Mouse (Mus musculus): ENCODE data around the gene Ptpn3.
"Not testable (repeated sequence)": the region's sequence is repeated elsewhere in the genome, so short reads cannot be mapped to it uniquely, and the experiment has no call there.

Gene Ptpn3

DNA sequence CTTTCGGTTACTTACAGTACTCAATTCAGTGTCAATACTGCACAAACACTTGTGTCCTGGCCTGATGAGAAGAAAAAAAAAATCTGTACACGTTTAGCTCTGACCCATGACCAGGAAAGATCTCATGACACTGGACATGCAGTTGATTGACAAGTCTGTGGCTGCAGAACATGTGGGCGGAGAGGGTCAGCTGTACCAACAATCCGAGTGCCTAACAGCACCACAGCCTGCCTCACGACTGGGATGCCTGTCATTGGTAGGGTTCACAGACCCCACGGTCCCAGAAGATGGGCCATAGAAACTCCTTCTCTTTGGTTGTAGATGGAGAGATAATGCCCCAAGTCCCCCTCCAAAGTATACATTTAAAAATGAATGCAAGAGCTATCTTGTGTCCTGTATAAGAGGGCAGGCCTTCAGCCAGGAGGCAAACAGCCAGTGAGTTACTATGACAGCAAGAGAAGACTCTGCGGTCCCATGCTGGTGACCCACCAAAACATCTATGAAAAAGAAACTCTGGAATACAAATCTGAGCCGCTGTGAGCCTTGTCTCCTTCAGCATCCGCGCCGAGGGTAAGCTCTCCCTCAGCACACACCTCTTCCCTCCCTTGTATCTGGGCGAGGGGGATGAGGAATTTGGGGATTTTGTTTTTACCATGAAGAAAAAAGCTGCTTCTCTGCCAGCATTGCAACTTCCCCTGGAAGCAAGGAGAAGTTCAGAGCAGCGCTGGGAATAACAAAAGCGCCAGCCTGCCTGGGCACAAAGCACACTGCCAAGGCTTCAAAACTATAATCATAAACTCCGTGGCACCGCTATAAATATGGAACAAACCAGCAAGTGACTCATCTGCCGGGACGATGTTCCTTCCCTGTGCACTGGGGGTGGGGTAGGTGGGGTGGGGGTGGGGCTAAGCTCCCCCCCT lies 72.8 kb downstream of the Ptpn3 start:
- in situ Hi-C loops (cut with MseI, MboI) = no loop called here

GRCm38 (mm10) chr4:57224776-57225175 lies 76.9 kb downstream of the Ptpn3 start:
- in situ Hi-C loops (cut with MseI, MboI) = no loop called here

- in situ Hi-C loops (cut with MseI, MboI) = no loop called here
Measured at GRCm38 (mm10) chr4:57217746-57218145, 83.9 kb downstream of the Ptpn3 start.

GRCm38 (mm10) chr4:57216535-57216934 lies 85.1 kb downstream of the Ptpn3 start:
- in situ Hi-C loops (cut with MseI, MboI) = no loop called here

DNA sequence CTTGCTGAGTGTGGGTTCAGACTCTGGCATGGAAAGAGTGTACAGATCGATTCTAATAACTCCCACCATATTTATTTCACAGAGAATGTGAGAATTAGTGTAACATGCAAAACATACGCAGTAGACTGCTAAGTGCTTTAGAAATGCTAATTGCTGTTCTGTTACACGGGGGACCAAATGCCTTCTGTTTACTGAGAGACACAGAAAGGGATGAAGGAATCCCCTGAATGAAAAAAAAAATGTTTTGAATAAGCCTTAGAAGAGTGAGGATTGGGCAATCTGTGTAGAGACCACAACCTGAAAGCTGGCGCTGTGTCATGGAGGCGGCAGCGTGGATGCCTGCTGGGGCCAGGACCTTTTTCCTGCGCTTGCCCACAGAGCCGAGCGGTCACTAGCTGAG lies 86.8 kb downstream of the Ptpn3 start:
- in situ Hi-C loops (cut with MseI, MboI) = no loop called here

DNA sequence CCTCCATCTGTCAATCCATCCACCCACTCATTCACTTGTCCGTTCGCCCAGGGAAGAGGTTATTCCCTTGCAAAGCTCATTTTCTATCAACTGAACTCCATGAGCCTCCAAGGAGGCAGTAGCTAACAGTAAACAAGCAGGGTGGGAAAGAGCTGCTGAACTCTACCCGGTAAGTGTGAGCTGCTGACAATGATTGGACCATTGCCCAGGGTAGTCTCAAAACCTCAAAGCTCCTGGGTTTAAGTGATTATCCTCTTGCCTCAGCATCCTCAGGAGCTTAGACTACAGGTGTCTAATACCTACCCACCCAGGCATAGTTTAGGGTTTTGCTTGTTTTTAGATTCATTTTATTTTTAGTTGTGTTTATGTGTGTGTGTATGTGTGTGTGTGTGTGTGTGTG lies 87.5 kb downstream of the Ptpn3 start:
- in situ Hi-C loops (cut with MseI, MboI) = no loop called here

GRCm38 (mm10) chr4:57211706-57212105 lies 89.9 kb downstream of the Ptpn3 start:
- in situ Hi-C loops (cut with MseI, MboI) = no loop called here

- in situ Hi-C loops (cut with MseI, MboI) = no loop called here
Measured at GRCm38 (mm10) chr4:57205908-57206307, 95.7 kb downstream of the Ptpn3 start.

GRCm38 (mm10) chr4:57204780-57205179 lies 96.9 kb downstream of the Ptpn3 start:
- in situ Hi-C loops (cut with MseI, MboI) = no loop called here

DNA sequence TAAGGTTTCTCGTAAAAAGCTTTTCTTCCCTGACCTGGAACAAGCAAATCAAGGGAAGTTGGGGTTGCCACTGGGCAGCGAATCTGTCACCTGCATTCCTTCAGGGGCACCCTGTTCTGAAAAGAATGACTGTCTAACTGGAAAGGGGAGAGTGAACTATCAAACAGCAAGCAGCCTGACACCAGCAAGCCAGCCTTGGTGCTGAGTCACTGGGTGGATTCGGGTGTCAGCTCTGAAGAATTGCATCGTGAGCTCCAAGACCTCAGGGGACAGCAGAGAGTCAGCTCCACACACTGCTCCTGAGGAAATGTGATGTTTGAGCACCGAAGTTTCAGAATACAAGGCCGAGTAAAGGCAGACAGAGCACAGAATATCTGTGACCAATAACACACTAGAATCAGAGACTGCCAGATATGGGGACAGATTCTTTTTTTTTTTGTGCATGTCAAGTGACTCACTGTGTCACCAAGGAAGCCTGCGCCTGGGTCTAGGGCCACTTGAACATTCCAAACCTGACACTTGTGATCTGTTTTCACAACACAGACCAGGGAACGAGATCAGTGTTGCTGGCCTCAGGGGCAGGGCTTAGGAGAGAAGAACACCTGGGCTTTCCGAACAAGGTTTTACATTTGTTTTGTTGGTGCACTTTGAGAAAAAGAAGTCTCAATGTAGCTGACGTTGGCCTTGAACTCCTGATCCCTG lies 98.8 kb downstream of the Ptpn3 start:
- in situ Hi-C loops (cut with MseI, MboI) = no loop called here

DNA sequence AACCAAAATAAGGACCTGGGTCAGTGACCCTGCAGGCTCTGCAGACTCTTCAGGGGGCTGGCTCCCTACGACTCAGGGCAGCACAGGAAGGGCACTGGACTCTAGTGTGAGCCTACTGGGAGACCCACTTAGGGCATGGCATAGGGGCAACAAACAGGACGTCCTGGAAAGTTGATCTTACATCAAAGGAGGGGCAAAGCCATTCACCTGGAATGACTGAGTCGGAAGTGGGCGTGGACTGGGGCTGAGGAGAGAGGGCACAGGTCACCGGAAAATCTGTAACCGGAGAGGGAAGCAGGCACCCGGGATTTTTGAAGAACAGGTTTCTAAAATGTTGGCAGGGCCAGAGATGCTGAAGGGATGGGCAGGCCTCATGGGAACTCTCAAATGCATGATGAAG lies 99.5 kb downstream of the Ptpn3 start:
- in situ Hi-C loops (cut with MseI, MboI) = no loop called here

- in situ Hi-C loops (cut with MseI, MboI) = no loop called here
Measured at GRCm38 (mm10) chr4:57200661-57201060, 101.0 kb downstream of the Ptpn3 start.

GRCm38 (mm10) chr4:57198666-57199393 lies 102.8 kb downstream of the Ptpn3 start:
- in situ Hi-C loops (cut with MseI, MboI) = not testable (repeated sequence)

- in situ Hi-C loops (cut with MseI, MboI) = no loop called here
Measured at GRCm38 (mm10) chr4:57191543-57192283, 109.9 kb downstream of the Ptpn3 start.

DNA sequence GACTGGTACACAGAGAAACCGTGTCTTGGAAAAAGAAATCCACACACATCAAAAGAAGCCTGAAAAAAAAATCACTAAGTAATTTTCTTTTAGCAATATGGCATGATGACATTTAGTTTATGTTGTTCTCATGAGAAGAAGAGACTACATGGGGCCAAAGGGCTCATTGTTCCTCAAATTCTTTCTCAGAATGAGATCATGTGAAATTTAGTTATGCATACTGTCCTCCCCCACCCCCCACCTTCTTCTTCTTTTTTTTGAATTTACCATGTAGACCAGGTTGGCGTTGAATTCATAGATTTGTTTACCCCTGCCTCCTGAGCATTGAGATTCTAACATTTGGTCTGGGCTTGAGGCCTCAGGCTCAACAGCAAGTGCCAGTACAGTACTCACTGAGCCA lies 111.8 kb downstream of the Ptpn3 start:
- in situ Hi-C loops (cut with MseI, MboI) = no loop called here

DNA sequence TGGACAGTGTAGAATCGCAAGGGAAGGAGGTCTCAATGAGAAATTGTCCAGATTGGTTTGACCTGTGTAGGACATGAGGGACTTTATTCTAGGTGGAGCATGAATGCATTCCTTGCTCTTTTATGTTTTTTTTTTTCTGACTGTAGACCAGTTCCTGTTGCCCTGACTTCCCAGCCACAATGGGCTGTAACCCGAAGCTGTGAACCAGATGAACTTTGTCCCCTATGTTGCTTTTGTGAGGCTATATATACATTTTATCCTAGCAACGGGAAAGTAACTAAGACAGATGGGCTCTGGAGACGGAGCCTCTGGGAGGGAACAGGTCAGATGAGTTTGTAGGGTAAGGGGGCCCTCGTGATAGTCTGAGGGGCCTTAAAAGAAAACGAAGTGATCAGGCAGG lies 115.6 kb downstream of the Ptpn3 start:
- in situ Hi-C loops (cut with MseI, MboI) = no loop called here

- in situ Hi-C loops (cut with MseI, MboI) = no loop called here
Measured at GRCm38 (mm10) chr4:57185462-57185861, 116.2 kb downstream of the Ptpn3 start.

GRCm38 (mm10) chr4:57183493-57183892 lies 118.1 kb downstream of the Ptpn3 start:
- in situ Hi-C loops (cut with MseI, MboI) = no loop called here

DNA sequence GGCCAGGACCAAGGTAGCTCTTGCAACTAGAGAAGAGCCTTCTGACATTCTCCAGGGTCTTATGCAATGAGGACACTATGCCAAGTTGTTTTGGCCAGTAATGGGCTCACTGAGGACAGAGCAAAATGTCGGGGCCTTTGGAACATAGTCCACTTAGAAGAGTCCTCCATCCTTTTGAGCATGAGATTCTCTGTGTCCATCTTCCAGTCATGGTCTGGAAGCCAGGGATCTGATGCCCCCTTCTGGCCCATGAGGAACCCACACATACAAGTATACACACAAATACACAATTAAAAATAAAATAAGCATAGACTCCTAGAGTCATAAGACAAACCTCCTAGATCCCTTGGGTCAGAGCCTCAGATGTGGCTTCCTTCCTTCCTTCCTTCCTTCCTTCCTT lies 120.1 kb downstream of the Ptpn3 start:
- in situ Hi-C loops (cut with MseI, MboI) = no loop called here

DNA sequence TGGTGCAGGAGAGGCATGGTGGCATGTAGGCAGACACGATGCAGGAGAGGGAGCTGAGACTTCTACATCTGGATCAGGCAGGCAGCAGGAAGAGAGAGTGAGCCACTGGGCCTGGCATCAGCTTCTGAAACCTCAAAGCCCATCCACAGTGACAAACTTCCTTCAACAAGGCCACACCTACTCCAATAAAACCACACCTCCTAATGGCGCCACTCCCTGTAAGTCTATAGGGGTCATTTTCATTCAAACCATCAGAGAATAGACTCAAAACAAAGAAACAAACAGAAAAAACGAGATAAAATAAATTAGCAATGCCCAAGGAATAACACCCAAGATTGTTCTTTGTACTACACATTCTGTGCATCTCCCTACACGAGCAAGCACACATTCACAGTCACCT lies 122.8 kb downstream of the Ptpn3 start:
- in situ Hi-C loops (cut with MseI, MboI) = no loop called here

GRCm38 (mm10) chr4:57175329-57175728 lies 126.3 kb downstream of the Ptpn3 start:
- in situ Hi-C loops (cut with MseI, MboI) = no loop called here

- in situ Hi-C loops (cut with MseI, MboI) = no loop called here
Measured at GRCm38 (mm10) chr4:57172861-57173260, 128.8 kb downstream of the Ptpn3 start.

All from mouse trophoblast stem cell (cell line).